Mouse (Mus musculus): ENCODE measurements around the gene Vps18. TPM values are rescaled to one million over a fixed set of nuclear protein-coding genes. Genes with fewer than 3 reads are reported as not detected.

Vps18 gene
- 12.2 TPM for polyA plus RNA-seq (2017; shearing (Covaris generic))

GRCm38 (mm10) chr2:119288270-119288882 lies at the start of gene Vps18:
TSS of gene Vps18 (plus strand) at chr2:119288740.

GRCm38 (mm10) chr2:119270643-119271331 lies 17.8 kb upstream of the Vps18 start, which contains the start of gene Rhov:
TSS of gene Rhov (minus strand) at chr2:119271272.

GRCm38 (mm10) chr2:119325568-119326143 lies 37.1 kb downstream of the Vps18 start, which contains the start of gene Dll4:
TSS of gene Dll4 (plus strand) at chr2:119325784.

Other genes with a start within 250 kb of the Vps18 start
- 1.3 TPM for gene Knl1, start 241.6 kb upstream of the Vps18 start, polyA plus RNA-seq (2017; shearing (Covaris generic))
- 3.1 TPM for gene Rad51, start 175.9 kb upstream of the Vps18 start, polyA plus RNA-seq (2017; shearing (Covaris generic))
- 21.8 TPM for gene Rmdn3, start 131.7 kb upstream of the Vps18 start, polyA plus RNA-seq (2017; shearing (Covaris generic))
- gene Gchfr, start 121.0 kb upstream of the Vps18 start, polyA plus RNA-seq (2017; shearing (Covaris generic)): not detected
- 0.44 TPM for gene Gm14137, start 114.2 kb upstream of the Vps18 start, polyA plus RNA-seq (2017; shearing (Covaris generic))
- 25.3 TPM for gene Zfyve19, start 80.1 kb upstream of the Vps18 start, polyA plus RNA-seq (2017; shearing (Covaris generic))
- gene Dnajc17, start 79.9 kb upstream of the Vps18 start, polyA plus RNA-seq (2017; shearing (Covaris generic)): 19.4 TPM
- not detected for gene Ppp1r14d, start 58.8 kb upstream of the Vps18 start, polyA plus RNA-seq (2017; shearing (Covaris generic))
- not detected for gene Spint1, start 51.4 kb upstream of the Vps18 start, polyA plus RNA-seq (2017; shearing (Covaris generic))
- gene Rhov, start 17.5 kb upstream of the Vps18 start, polyA plus RNA-seq (2017; shearing (Covaris generic)): not detected
- gene Dll4, start 37.0 kb downstream of the Vps18 start, polyA plus RNA-seq (2017; shearing (Covaris generic)): not detected
- not detected for gene Chac1, start 62.5 kb downstream of the Vps18 start, polyA plus RNA-seq (2017; shearing (Covaris generic))
- gene Ino80, start 188.9 kb downstream of the Vps18 start, polyA plus RNA-seq (2017; shearing (Covaris generic)): 4.5 TPM